Mouse (Mus musculus): Measurements from ENCODE around the gene Eef2k.

The Eef2k gene

DNA sequence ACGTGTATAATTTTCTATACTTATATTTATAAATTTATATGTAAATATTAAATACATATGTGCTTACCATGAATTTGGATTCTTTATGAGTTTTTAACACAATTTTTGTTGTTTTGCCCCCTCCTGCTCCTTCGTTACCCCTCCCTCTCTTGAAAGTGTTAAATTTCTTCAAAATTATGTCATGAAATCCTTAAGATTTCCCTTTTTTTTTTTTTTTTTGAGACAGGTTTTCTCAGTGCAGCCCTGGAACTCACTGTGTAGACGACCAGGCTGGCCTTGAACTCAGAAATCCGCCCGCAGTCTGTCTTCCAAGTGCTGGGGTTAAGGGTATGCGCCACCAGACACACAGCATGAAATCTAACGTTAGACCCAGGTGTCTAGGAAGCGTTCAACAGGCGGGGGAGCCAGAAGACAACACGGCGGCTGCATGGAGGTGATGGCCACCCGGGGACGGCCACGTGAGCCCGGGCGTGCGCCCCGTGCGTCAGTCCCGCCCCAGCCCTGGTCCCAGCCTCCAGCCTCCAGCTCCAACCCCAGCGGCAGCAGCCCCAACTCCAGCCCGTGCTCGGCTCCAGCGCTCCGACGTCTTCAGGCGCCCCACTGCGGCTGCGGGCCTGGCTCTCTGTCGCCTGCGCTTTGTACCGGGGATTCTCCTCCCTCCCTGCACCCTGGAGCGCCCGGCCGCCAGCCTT is at the start of gene Eef2k:
Eef2k (plus strand) TSS at position 487 of the 692 bp plus-strand sequence.
- DNase-seq (ENCODE audit: low spot score): peak; percentile 93

- no peak for DNase-seq (ENCODE audit: low spot score)
Measured at GRCm38 (mm10) chr7:120795544-120795943, 47.1 kb upstream of the Eef2k start.

DNA sequence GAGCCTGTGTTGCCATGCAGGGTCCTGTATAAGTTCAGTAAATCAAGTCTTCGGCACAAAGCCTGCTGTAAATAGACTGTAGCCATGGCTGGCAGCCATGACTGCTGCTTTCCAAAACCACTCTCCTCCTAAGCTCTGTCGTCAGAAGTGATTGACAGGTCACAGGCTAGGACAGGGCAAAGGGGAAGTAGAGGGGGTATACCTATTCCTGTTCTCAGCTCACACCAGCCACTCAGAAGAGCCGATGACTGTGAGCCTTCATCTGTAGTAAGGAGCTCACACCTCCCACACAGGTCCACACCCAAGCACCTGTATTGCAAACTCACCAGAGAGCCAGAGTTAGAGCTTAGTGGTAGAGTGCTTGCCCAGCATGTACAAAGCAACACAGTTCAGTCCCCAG is 46.3 kb upstream of the Eef2k start:
- no peak for DNase-seq (ENCODE audit: low spot score)

GRCm38 (mm10) chr7:120803268-120803667 is 39.4 kb upstream of the Eef2k start:
- no peak for DNase-seq (ENCODE audit: low spot score)

- no peak for DNase-seq (ENCODE audit: low spot score)
Measured at GRCm38 (mm10) chr7:120809705-120810104, 32.9 kb upstream of the Eef2k start.

DNA sequence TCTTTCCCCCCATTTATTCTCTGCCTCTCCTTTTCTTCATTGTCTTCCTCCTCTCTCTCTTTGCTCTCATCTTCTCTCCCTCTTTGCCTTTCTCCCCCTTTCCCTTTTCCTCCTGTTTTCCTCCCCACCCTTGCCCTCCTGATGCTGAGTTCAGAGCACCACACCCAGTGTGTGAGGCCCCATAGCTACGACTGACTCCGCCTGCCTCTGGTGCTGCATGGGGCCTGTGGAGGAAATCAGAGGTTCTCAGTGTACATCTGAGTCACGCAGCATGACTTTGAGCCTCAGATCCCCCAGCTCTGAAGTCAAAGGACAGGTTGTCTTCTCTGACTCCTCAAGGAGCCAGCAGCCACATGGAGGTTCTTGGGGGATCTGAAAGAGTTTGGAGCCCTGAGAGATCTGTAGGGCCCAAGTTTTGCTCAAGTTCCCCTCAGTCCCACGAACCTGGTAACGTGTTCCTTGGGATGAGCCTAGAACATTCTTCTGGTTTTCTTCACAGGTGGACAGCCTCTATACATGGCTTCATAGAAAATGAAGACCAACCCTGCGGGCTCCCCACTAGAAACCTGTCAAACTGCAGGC is 30.7 kb upstream of the Eef2k start, which contains the start of gene Gm5737:
Gm5737 (plus strand) TSS at position 532 of the 582 bp plus-strand sequence.
- DNase-seq (ENCODE audit: low spot score): no peak

GRCm38 (mm10) chr7:120817552-120817951 is 25.1 kb upstream of the Eef2k start:
- DNase-seq (ENCODE audit: low spot score): no peak

DNA sequence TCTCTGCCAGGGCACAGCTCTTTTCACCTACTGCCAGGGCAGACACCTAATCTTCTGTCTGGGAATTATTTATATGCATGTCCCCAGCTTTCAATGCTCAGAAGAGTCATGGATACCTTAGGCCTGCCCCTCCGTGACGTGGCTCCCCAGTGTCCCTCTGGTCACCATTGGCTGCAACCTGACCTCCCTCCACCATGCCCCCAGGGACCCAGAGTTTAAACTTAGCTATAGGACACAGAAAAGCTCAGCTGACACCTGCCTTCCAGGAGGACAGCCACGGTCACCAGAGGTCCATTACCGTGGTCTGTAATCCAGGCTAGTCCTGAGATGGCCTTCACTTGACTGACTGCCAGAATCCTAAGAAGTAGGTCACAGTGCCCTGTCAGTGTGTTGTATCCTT is 23.2 kb upstream of the Eef2k start:
- DNase-seq (ENCODE audit: low spot score): no peak

- peak; percentile 79 for DNase-seq (ENCODE audit: low spot score)
Measured at GRCm38 (mm10) chr7:120823248-120823647, 19.4 kb upstream of the Eef2k start.

DNA sequence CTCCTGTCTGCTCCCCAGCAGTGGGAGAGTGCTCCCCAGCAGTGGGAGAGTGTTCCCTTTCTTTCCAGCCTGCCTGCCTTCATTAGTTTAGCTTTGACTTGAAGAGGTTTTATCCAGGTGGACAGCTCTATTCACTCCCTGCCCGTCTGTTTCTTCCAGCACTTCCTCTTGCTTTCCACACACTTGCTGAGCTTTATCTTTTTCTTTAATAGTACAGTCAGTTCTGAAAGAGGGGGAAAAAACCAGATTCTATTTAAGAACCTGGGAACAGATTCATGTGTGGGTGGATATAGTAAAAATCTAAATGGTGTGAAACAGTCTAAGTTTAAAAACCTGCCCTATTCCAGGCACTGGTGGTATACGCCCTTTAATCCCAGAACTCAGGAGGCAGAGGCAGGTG is 17.5 kb upstream of the Eef2k start:
- no peak for DNase-seq (ENCODE audit: low spot score)

GRCm38 (mm10) chr7:120826408-120826807 is 16.2 kb upstream of the Eef2k start:
- peak; percentile 72 for DNase-seq (ENCODE audit: low spot score)

DNA sequence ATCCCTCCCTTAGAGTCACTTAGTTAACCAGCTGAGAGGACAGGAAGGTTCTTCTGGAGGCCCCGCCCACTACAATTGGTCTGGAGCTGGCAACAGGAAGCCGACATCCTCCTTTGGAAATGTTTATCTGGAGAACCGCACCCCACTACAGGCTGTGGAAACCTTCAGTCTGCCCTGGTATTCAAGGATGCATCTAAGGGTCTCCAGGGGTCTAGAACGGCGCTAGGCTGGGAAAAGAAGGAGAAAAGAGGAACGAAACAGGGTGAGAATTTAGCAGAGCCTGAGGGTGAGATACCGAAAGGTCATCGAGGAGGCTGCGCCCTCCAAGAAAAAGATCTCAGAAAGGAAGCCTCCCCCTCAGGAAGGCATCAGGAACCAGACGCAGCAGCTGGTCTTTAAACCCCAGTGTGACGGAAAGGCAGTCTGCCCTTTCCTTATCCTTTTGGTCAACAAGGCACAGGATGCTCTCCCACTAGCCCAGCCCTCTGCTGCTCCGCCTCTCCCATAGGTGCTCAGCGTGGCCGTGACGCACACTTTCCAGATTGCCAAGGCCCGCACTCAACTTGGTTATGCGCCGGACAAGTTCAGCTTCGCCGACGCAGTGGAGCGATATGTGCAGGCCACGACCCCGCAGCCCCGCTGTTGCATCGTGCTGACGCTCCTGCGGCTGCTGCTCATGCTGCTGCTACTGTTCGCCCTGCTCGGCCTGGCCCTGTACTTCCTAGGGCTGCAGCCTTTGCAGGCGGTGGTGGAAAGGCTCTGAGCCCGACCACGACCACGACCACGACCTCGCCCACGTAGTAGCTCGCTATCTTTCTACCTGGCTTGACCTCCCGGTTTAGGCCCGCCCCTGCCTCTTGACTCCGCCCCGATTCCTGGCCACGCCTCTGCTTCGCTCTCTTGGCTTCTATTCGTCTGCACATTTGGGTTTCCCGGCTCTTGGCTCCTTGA is 11.9 kb upstream of the Eef2k start:
- peak; percentile 76 for DNase-seq (ENCODE audit: low spot score)

GRCm38 (mm10) chr7:120834426-120834825 is 8.2 kb upstream of the Eef2k start:
- DNase-seq (ENCODE audit: low spot score): no peak

GRCm38 (mm10) chr7:120834863-120835372 is 7.7 kb upstream of the Eef2k start:
- DNase-seq (ENCODE audit: low spot score): peak; percentile 86

DNA sequence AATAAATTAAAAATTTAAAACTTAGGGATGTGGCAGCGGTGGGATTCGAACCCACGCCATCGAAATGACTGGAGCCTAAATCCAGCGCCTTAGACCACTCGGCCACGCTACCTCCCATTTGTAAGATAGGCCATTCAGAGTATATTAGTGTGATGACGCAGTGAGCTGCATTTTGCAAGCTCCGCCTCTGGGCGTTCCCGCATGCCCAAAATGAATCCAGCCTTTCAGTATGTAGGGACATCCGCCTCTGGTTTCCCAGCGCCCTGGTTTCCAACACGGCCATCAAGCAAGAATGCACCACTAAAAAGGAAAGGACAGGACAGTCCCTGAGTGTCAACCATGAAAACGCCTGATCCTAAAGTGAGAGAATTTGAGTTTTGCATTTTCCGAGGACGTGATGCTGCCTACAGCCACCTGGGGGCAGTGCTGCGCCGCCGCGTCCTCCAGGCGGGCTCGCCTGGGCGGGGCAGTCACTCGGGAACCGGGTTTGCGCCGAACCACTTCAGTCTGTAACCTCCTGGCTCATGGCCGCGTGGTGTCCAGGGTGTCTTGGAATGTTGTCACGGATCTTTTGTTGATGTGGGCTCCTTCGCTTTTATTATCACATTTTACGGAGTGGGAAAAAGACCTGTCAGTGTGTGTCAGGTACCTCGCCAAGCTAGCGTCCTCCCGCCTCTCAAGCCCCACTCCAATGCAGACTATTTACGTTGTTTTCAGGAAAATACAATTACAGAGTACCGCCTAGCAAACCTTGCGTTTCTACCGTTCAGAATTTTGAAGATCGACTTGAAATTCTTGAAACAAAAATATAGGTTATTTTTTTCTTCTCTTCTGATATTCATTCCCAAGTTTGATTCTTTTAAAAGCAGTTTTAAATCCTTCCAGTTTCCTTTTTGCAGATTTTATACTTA is 6.9 kb upstream of the Eef2k start:
- peak; percentile 97 for DNase-seq (ENCODE audit: low spot score)

DNA sequence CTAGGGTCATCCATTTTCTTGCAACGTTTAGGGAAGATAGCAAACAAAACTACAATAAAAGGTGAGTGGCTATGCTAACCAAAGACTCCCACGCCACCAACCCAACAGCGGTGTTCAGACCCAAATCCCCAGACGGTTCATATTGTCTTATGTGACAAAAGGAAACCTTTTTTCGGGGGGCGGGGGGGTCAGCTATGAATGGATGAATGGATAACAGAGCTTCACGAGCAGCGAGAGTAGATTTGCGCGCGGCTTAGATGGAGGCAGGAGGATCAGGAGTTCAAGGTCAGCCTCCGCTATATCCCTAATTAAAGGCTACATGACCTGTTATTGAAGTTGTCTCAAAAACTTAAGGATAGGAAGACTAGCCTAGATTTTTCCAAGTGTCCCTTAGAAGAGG is 6.3 kb upstream of the Eef2k start:
- DNase-seq (ENCODE audit: low spot score): peak; percentile 83

- no peak for DNase-seq (ENCODE audit: low spot score)
Measured at GRCm38 (mm10) chr7:120838436-120839160, 4.0 kb upstream of the Eef2k start.

GRCm38 (mm10) chr7:120839786-120840185 is 2.8 kb upstream of the Eef2k start:
- no peak for DNase-seq (ENCODE audit: low spot score)

- DNase-seq (ENCODE audit: low spot score): peak; percentile 82
Measured at GRCm38 (mm10) chr7:120843037-120843621, 498 bp downstream of the Eef2k start.

- no peak for DNase-seq (ENCODE audit: low spot score)
Measured at GRCm38 (mm10) chr7:120843852-120844435, 1.3 kb downstream of the Eef2k start.
